Mouse (Mus musculus): Measurements from ENCODE around the gene Ap4b1.
"Not testable (repeated sequence)": the region's sequence is repeated elsewhere in the genome, so short reads cannot be mapped to it uniquely, and the experiment has no call there.

The Ap4b1 gene

GRCm38 (mm10) chr3:103799507-103799906 is 9.8 kb upstream of the Ap4b1 start:
- no peak for DNase-seq (ENCODE audit: low read depth, low spot score)

GRCm38 (mm10) chr3:103801631-103802531 is 7.4 kb upstream of the Ap4b1 start:
- no peak for DNase-seq (ENCODE audit: low read depth, low spot score)

GRCm38 (mm10) chr3:103802861-103803260 is 6.5 kb upstream of the Ap4b1 start:
- no peak for DNase-seq (ENCODE audit: low read depth, low spot score)

GRCm38 (mm10) chr3:103805671-103806070 is 3.6 kb upstream of the Ap4b1 start:
- no peak for DNase-seq (ENCODE audit: low read depth, low spot score)

- no peak for DNase-seq (ENCODE audit: low read depth, low spot score)
Measured at GRCm38 (mm10) chr3:103809799-103810150, 455 bp downstream of the Ap4b1 start.

GRCm38 (mm10) chr3:103810967-103811366 is 1.6 kb downstream of the Ap4b1 start:
- no peak for DNase-seq (ENCODE audit: low read depth, low spot score)

GRCm38 (mm10) chr3:103827548-103827947 is 18.2 kb downstream of the Ap4b1 start:
- no peak for DNase-seq (ENCODE audit: low read depth, low spot score)

- no peak for DNase-seq (ENCODE audit: low read depth, low spot score)
Measured at GRCm38 (mm10) chr3:103829036-103829435, 19.7 kb downstream of the Ap4b1 start.

- DNase-seq (ENCODE audit: low read depth, low spot score): not testable (repeated sequence)
Measured at GRCm38 (mm10) chr3:103830681-103831080, 21.4 kb downstream of the Ap4b1 start.

GRCm38 (mm10) chr3:103831146-103831545 is 21.8 kb downstream of the Ap4b1 start:
- DNase-seq (ENCODE audit: low read depth, low spot score): no peak

- no peak for DNase-seq (ENCODE audit: low read depth, low spot score)
Measured at GRCm38 (mm10) chr3:103832426-103832825, 23.1 kb downstream of the Ap4b1 start, which contains the start of gene Bcl2l15. TSS of gene Bcl2l15 (plus strand) at chr3:103832601.

- no peak for DNase-seq (ENCODE audit: low read depth, low spot score)
Measured at GRCm38 (mm10) chr3:103834001-103834400, 24.7 kb downstream of the Ap4b1 start.

GRCm38 (mm10) chr3:103835272-103835950 is 26.1 kb downstream of the Ap4b1 start:
- no peak for DNase-seq (ENCODE audit: low read depth, low spot score)

GRCm38 (mm10) chr3:103835951-103836310 is 26.6 kb downstream of the Ap4b1 start:
- no peak for DNase-seq (ENCODE audit: low read depth, low spot score)

- no peak for DNase-seq (ENCODE audit: low read depth, low spot score)
Measured at GRCm38 (mm10) chr3:103836453-103836852, 27.1 kb downstream of the Ap4b1 start.

GRCm38 (mm10) chr3:103839711-103840110 is 30.4 kb downstream of the Ap4b1 start:
- DNase-seq (ENCODE audit: low read depth, low spot score): no peak

GRCm38 (mm10) chr3:103840195-103840594 is 30.9 kb downstream of the Ap4b1 start:
- not testable (repeated sequence) for DNase-seq (ENCODE audit: low read depth, low spot score)

GRCm38 (mm10) chr3:103840946-103841345 is 31.6 kb downstream of the Ap4b1 start:
- not testable (repeated sequence) for DNase-seq (ENCODE audit: low read depth, low spot score)

- no peak for DNase-seq (ENCODE audit: low read depth, low spot score)
Measured at GRCm38 (mm10) chr3:103850644-103851363, 41.5 kb downstream of the Ap4b1 start.

- DNase-seq (ENCODE audit: low read depth, low spot score): no peak
Measured at GRCm38 (mm10) chr3:103851481-103851880, 42.2 kb downstream of the Ap4b1 start.

GRCm38 (mm10) chr3:103851882-103852281 is 42.6 kb downstream of the Ap4b1 start:
- no peak for DNase-seq (ENCODE audit: low read depth, low spot score)
